Mouse (Mus musculus): ENCODE results near the gene Kif17. TPM values are rescaled to one million over a fixed set of nuclear protein-coding genes. Genes with fewer than 3 reads are reported as not detected.

The Kif17 gene
- polyA plus RNA-seq, 1 experiment from 2014 or later = 0.99 TPM

GRCm38 (mm10) chr4:138251819-138252218, 1.6 kb downstream of the Kif17 start:
- peaks cover 13% of the 10 kb centered on the region for H3K27me3 ChIP-seq (ENCODE audit: control insufficient read depth, insufficient read depth, low read length)
- H3K4me2 ChIP-seq (replicated peaks; ENCODE audit: low read depth, low read length) = peak overlapping the region; percentile 39
- peaks cover 5% of the 10 kb centered on the region; the same call in 1 of the 2 replicates for H3K36me3 ChIP-seq (ENCODE audit: control insufficient read depth, insufficient read depth, low read length)
- H3K27ac ChIP-seq (ENCODE audit: low read depth, low read length) = no peak overlapping the region
- peak overlapping the region; percentile 25; the same call in 1 of the 2 replicates for H3K4me3 ChIP-seq (ENCODE audit: low read length)
- H3K9me3 ChIP-seq (ENCODE audit: control insufficient read depth, low read length) = no peaks in the 10 kb centered on the region
- peak overlapping the region; percentile 32; the same call in 1 of the 2 replicates for H3K9ac ChIP-seq (ENCODE audit: low read depth, low read length)
- under 1% methylated on average over 14 of the region's 14 CpGs for WGBS
- H3K4me1 ChIP-seq (ENCODE audit: control insufficient read depth, insufficient read depth, low read length) = peaks cover 18% of the 10 kb centered on the region
- ATAC-seq (ENCODE audit: low FRiP score, low TSS enrichment) = peak; percentile 24

- 19% methylated on average over 5 of the region's 5 CpGs for WGBS
- no peak overlapping the region for H3K9ac ChIP-seq (ENCODE audit: low read depth, low read length)
- H3K27me3 ChIP-seq (ENCODE audit: control insufficient read depth, insufficient read depth, low read length) = peaks cover 13% of the 10 kb centered on the region
- H3K4me3 ChIP-seq (ENCODE audit: low read length) = peak overlapping the region; percentile 25; the same call in 1 of the 2 replicates
- H3K9me3 ChIP-seq (ENCODE audit: control insufficient read depth, low read length) = no peaks in the 10 kb centered on the region
- H3K27ac ChIP-seq (ENCODE audit: low read depth, low read length) = no peak overlapping the region
- H3K4me1 ChIP-seq (ENCODE audit: control insufficient read depth, insufficient read depth, low read length) = peaks cover 18% of the 10 kb centered on the region
- H3K4me2 ChIP-seq (replicated peaks; ENCODE audit: low read depth, low read length) = peak overlapping the region; percentile 39; the same call in 1 of the 2 replicates
- peaks cover 1% of the 10 kb centered on the region; the same call in 1 of the 2 replicates for H3K36me3 ChIP-seq (ENCODE audit: control insufficient read depth, insufficient read depth, low read length)
- no peak for ATAC-seq (ENCODE audit: low FRiP score, low TSS enrichment)
Observed at GRCm38 (mm10) chr4:138252231-138252630, 2.0 kb downstream of the Kif17 start.

- Histone ChIP-seq H3K36me3 (ENCODE audit: control insufficient read depth, insufficient read depth, low read length) (no peaks in the 10 kb centered on the region), H3K27me3 (ENCODE audit: control insufficient read depth, insufficient read depth, low read length) (no peaks in the 10 kb centered on the region), H3K27ac (ENCODE audit: low read depth, low read length) (no peak overlapping the region), H3K9ac (ENCODE audit: low read depth, low read length) (no peak overlapping the region), H3K4me2 (replicated peaks; ENCODE audit: low read depth, low read length) (no peak overlapping the region), H3K9me3 (ENCODE audit: control insufficient read depth, low read length) (no peaks in the 10 kb centered on the region), H3K4me1 (ENCODE audit: control insufficient read depth, insufficient read depth, low read length) (peaks cover 5% of the 10 kb centered on the region), H3K4me3 (ENCODE audit: low read length) (no peak overlapping the region)
- no peak for ATAC-seq (ENCODE audit: low FRiP score, low TSS enrichment)
- 87% methylated on average over 22 of the region's 22 CpGs for WGBS
Observed at GRCm38 (mm10) chr4:138257116-138257687, 7.0 kb downstream of the Kif17 start.

- Histone ChIP-seq H3K27me3 (ENCODE audit: control insufficient read depth, insufficient read depth, low read length) (0 out of 2 replicates have a peak, but pooled peaks cover 3% of the 10 kb centered on the region), H3K4me1 (ENCODE audit: control insufficient read depth, insufficient read depth, low read length) (0 out of 2 replicates have a peak, but pooled peaks cover 4% of the 10 kb centered on the region), H3K27ac (ENCODE audit: low read depth, low read length) (no peak overlapping the region), H3K9ac (ENCODE audit: low read depth, low read length) (no peak overlapping the region), H3K9me3 (ENCODE audit: control insufficient read depth, low read length) (no peaks in the 10 kb centered on the region), H3K36me3 (ENCODE audit: control insufficient read depth, insufficient read depth, low read length) (no peaks in the 10 kb centered on the region), H3K4me2 (replicated peaks; ENCODE audit: low read depth, low read length) (no peak overlapping the region), H3K4me3 (ENCODE audit: low read length) (no peak overlapping the region)
- no peak for ATAC-seq (ENCODE audit: low FRiP score, low TSS enrichment)
- 74% methylated on average over 7 of the region's 7 CpGs for WGBS
Observed at GRCm38 (mm10) chr4:138258663-138259062, 8.4 kb downstream of the Kif17 start.

GRCm38 (mm10) chr4:138259482-138259881, 9.2 kb downstream of the Kif17 start:
- WGBS = 90% methylated on average over 5 of the region's 5 CpGs

GRCm38 (mm10) chr4:138261843-138262681, 11.8 kb downstream of the Kif17 start:
- under 1% methylated on average over 66 of the region's 78 CpGs for WGBS
- peak; percentile 89 for ATAC-seq (ENCODE audit: low FRiP score, low TSS enrichment)
- Histone ChIP-seq H3K4me2 (replicated peaks; ENCODE audit: low read depth, low read length) (peak overlapping the region; percentile 88), H3K4me1 (ENCODE audit: control insufficient read depth, insufficient read depth, low read length) (0 out of 2 replicates have a peak, but pooled peaks cover 4% of the 10 kb centered on the region), H3K9me3 (ENCODE audit: control insufficient read depth, low read length) (no peaks in the 10 kb centered on the region), H3K27me3 (ENCODE audit: control insufficient read depth, insufficient read depth, low read length) (0 out of 2 replicates have a peak, but pooled peaks cover 8% of the 10 kb centered on the region), H3K9ac (ENCODE audit: low read depth, low read length) (peak overlapping the region; percentile 25; the same call in 1 of the 2 replicates), H3K4me3 (ENCODE audit: low read length) (peak overlapping the region; percentile 63), H3K27ac (ENCODE audit: low read depth, low read length) (no peak overlapping the region), H3K36me3 (ENCODE audit: control insufficient read depth, insufficient read depth, low read length) (no peaks in the 10 kb centered on the region)

More at GRCm38 (mm10) chr4:138259482-138259881, 9.2 kb downstream of the Kif17 start:
- Histone ChIP-seq H3K36me3 (ENCODE audit: control insufficient read depth, insufficient read depth, low read length) (no peaks in the 10 kb centered on the region), H3K4me1 (ENCODE audit: control insufficient read depth, insufficient read depth, low read length) (0 out of 2 replicates have a peak, but pooled peaks cover 4% of the 10 kb centered on the region), H3K9me3 (ENCODE audit: control insufficient read depth, low read length) (no peaks in the 10 kb centered on the region), H3K4me2 (replicated peaks; ENCODE audit: low read depth, low read length) (no peak overlapping the region), H3K27me3 (ENCODE audit: control insufficient read depth, insufficient read depth, low read length) (0 out of 2 replicates have a peak, but pooled peaks cover 8% of the 10 kb centered on the region), H3K9ac (ENCODE audit: low read depth, low read length) (no peak overlapping the region), H3K27ac (ENCODE audit: low read depth, low read length) (no peak overlapping the region), H3K4me3 (ENCODE audit: low read length) (no peak overlapping the region)
- no peak for ATAC-seq (ENCODE audit: low FRiP score, low TSS enrichment)

- Histone ChIP-seq H3K9me3 (ENCODE audit: control insufficient read depth, low read length) (no peaks in the 10 kb centered on the region), H3K27ac (ENCODE audit: low read depth, low read length) (no peak overlapping the region), H3K27me3 (ENCODE audit: control insufficient read depth, insufficient read depth, low read length) (0 out of 2 replicates have a peak, but pooled peaks cover 8% of the 10 kb centered on the region), H3K36me3 (ENCODE audit: control insufficient read depth, insufficient read depth, low read length) (no peaks in the 10 kb centered on the region), H3K4me2 (replicated peaks; ENCODE audit: low read depth, low read length) (no peak overlapping the region), H3K9ac (ENCODE audit: low read depth, low read length) (no peak overlapping the region), H3K4me1 (ENCODE audit: control insufficient read depth, insufficient read depth, low read length) (no peaks in the 10 kb centered on the region), H3K4me3 (ENCODE audit: low read length) (no peak overlapping the region)
- WGBS = 76% methylated on average over 10 of the region's 10 CpGs
- ATAC-seq (ENCODE audit: low FRiP score, low TSS enrichment) = no peak
Observed at GRCm38 (mm10) chr4:138267869-138268268, 17.6 kb downstream of the Kif17 start.

GRCm38 (mm10) chr4:138272011-138272997, 22.1 kb downstream of the Kif17 start:
- Histone ChIP-seq H3K36me3 (ENCODE audit: control insufficient read depth, insufficient read depth, low read length) (no peaks in the 10 kb centered on the region), H3K27ac (ENCODE audit: low read depth, low read length) (no peak overlapping the region), H3K4me3 (ENCODE audit: low read length) (no peak overlapping the region), H3K9me3 (ENCODE audit: control insufficient read depth, low read length) (no peaks in the 10 kb centered on the region), H3K4me1 (ENCODE audit: control insufficient read depth, insufficient read depth, low read length) (no peaks in the 10 kb centered on the region), H3K27me3 (ENCODE audit: control insufficient read depth, insufficient read depth, low read length) (no peaks in the 10 kb centered on the region), H3K4me2 (replicated peaks; ENCODE audit: low read depth, low read length) (no peak overlapping the region), H3K9ac (ENCODE audit: low read depth, low read length) (no peak overlapping the region)
- 65% methylated on average over 14 of the region's 14 CpGs for WGBS
- peak; percentile 43; the same call in 1 of the 2 replicates for ATAC-seq (ENCODE audit: low FRiP score, low TSS enrichment)
